Mouse (Mus musculus) mature B cell (primary cell): ENCODE measurements around the gene Gm45234.

Experiments used
- in situ Hi-C: fragments of 300-500 bp; cut with MboI; formaldehyde crosslinking; loops from 2 replicates; pipeline ENCODE4 v1.14.3; 2019

The Gm45234 gene

DNA sequence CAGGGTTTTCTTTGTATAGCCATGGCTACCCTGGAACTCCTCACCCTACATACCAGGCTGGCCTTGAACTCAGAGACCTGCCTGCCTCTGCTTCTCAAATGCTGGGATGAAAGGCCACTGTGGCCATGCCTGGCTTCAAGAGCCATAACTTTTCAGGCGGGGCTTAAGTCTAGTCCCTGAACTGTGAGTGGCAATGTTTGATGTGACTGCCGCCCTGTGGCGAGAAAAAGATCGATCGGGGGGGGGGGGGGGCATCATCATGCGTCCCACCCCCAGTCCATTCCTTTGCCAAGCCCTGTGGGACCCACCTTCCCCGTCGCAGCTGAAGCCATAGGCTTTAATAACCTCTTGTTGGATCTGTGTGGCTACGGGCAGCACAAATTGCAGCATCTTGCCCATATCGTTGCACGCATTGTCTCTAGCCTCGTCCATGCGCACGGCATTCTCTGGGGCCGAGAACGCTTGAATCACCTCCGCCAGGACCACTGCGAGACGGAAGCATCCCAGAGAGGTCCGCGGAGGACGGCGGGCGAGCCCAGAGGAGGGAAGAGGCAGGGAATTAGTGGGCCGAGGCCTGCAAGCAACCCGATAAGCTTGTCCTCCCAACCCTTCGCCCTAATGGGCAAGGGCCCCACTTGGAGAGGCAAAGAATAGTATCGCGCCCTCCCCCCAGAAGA lies 15.5 kb downstream of the Gm45234 start:
- in situ Hi-C loops: no loop called here

DNA sequence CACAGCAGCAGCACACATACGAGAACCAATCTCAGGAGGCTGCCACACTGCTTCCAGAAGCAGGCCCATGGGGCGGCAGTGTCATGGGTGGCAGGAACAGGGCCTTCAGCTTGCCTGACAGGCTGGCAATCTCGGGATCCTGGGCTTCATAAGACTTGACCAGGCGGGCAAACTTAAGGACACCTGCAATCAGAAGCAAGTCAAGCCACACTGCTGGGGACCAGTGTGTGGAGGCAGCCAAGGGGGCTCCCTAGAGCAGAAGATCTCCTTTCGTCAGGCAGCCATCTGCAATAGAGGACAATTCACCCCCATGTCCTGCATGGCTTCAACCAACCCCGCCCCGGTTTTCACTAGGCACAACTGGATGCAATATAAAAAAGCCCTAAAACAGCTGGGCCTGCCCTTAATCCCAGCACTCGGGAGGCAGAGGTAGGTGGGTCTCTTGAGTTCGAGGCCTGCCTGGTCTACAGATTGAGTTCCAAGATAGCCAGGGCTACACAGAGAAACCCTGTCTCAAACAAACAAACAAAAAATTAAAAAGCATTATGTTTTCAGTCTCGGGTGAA lies 16.5 kb downstream of the Gm45234 start:
- in situ Hi-C loops: no loop called here

DNA sequence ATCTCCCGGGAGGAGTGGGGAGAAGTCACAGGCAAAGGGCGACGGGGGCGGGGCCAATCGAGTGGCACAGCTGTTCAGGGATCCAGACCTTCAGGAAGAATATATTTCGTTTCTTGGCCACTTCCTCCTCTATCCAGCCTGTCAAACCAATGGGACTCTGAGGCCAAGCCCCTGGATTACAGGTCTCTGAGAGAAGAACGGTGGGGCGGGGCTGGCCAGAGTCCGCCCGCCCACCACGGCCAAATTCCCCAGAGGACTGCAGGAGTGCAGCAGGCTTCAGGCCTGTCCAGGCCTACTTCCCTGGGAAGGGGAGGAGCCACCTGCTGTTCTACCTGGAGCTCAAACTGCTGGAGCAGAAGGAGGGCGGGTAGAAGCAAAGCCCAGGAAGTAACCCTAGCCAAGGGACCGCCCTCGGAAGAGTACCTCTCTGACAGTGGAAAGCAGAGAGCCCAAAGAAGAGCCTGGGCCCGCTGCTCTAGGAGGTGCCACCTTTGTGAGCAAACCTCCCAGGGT lies 17.3 kb downstream of the Gm45234 start, which contains the start of gene Ptpn6:
Gene Ptpn6, minus strand, starts transcription at position 204 of the 513 bp plus-strand sequence.
- in situ Hi-C loops: no loop called here

DNA sequence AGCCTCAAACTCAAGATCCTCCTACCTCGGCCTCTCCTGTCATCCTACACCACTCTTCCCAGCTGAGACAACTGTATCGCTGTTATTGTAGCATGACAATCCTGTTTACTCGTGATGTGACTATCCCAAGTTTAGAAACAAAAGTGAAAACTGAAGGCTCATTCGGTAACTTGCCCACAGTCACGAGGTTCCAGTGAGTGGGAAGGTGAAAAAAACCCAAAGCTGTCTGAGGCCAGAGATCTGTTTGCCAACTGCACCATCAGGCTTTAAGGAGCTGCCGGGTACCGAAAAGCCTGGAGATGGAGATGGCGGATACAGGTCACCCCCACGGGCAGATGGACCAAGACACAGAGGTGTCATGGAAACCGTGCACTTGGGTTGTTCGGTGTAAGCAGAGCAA lies 18.8 kb downstream of the Gm45234 start:
- in situ Hi-C loops: no loop called here

DNA sequence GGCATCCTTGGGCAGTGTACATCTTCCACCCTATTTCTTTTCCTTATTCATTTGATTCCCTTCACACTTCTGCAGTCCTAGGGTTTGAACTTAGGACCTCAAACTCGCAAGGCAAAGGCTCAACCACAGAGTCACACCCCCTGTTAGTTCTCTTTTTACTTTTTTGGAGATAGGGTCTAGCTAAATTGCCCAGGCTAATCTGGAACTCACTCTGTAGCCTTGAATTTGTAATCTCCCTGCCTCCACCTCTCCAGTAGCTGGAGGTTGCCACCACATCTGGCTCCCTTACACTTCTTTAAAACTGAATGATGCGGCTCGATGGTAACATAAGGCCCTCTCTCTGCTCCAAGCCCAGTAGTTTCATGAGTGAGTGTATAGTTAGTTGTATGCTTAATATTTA lies 21.4 kb downstream of the Gm45234 start:
- in situ Hi-C loops: no loop called here

DNA sequence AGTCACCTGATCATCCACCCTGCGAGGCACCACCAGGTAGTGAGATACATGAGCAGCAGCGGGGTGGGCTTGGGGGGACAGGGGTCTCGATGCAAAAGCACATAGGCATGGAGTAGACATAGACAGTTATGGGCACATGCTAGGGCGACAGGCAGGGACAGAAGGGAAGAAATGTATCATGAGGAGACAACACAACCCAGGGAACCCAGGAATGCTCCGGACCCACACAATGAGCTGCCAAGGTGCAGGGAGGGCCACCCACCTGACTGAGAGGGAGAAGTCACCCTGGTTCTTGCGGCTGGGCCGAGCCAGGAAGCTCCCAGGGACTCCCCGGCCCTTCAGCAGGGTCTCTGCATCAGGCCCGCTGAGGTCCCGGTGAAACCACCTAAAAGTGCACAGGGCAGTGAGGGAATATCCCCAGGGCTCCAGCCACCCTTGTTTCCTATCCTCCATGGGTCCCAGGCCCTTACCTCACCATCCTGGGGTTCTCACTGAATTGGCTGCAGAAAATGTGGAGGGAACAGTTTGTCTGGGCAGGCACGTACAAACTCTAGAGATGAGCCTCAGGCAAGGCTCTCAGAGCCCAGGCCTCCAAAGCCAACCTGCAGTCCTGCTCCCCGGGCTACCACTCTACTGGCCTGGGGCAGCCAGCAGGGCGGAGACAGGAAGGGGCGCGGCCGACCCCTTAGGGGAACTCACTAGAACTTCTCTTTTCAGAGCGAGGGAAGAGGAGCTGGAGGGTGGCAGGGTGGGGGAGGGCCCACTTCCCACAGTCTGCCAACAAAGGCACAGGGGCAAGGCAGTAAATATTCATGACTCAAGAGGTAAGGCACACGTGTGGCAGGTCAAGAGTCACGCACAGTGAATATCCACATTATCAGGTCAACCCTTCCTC lies 23.1 kb downstream of the Gm45234 start:
- in situ Hi-C loops: no loop called here

DNA sequence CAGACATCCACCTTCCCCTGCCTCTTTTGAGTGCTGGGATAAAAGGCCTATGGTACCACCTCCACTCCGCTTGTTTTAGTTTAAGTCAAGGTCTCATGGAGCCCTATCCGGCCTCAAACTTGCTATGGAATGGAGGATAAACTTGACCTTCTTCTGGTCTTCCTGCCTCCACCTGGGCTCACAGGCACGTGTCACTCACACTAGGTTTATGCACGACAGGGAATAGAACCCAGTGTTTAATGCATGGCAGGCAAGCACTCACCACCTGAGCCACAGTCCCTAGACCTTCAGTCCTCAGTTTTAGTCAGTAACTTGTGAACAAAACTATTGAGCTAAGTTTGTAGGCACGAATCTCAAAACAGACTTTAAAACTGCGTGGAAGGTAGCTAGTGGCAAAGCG lies 24.8 kb downstream of the Gm45234 start:
- in situ Hi-C loops: no loop called here

DNA sequence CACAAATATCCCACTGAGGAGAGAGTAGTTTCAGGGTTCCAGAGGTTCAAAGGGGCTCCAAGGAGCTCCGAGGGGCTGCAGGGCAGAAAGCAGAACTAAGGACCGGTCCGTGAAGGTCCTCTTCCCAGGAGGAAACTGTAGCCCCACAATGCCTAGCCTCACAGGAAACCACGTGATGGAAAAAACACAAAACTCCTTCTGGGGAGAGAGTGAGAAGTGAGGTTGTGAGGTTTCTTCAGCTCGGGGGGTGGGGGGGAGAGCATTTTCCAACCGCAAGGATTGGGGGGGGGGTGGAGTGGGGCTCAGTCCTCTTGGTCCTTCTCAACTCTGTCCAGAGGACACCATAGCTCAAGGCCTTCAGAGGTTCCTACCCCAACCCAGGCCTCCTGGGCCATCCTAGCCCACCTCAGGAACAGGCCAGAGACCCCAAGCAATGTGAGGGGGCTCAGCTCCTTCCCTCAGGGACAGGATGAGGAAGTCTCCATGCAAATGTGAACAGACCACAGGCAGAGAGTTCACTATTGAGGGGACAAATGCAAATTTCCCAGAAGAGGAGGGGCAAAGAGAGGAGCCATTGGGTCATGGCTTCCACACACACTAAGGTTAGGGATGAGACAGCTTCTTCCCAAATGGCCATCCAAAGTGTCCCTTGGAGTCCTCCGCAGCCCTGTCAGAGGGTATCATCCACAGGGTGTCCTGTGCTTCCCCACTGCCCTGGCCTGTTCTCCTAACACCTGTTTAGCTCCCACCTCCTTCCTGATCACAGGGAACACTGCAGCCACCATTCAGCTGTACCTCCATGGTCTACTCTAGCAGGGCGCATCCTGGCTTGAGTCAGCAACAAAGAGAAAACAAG lies 25.7 kb downstream of the Gm45234 start:
- in situ Hi-C loops: no loop called here

DNA sequence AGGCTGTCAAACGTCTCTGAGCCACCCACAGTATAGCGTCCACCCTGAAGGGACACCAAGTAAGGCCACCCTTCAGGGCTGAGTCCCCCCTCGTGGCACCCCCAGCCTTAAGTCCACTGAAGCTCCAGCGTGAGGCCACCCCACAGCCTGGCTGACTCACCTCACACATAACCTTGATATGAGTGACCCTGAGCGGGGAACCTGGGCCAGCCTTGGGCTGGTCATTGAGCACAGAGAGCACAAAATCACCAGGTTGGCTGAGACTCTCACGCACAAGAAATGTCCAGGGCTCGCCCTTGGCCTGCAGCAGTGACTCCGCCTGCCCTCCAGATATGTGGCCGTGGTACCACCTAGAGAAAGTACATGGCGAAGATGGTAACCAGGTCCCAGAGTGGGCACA lies 27.2 kb downstream of the Gm45234 start:
- in situ Hi-C loops: no loop called here

DNA sequence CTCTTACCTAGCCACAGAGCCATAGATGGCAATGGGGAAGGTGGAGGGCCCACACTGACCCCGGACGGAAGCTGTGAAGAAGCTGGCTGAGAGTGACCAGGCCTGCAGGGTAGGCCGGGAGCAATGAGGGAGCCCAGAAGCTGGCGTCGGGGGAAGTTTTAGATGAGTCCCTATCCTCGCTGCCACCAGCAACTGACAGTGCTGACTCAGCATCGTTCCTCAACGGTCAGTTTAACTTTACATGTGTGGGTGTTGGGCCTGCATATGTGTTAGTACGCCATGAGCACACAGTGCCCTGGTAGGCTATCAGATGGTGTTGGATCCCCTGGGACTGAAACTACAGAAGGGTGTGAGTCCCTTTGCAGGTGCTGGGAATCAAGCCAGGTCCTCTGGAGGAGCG lies 31.3 kb downstream of the Gm45234 start:
- in situ Hi-C loops: no loop called here

DNA sequence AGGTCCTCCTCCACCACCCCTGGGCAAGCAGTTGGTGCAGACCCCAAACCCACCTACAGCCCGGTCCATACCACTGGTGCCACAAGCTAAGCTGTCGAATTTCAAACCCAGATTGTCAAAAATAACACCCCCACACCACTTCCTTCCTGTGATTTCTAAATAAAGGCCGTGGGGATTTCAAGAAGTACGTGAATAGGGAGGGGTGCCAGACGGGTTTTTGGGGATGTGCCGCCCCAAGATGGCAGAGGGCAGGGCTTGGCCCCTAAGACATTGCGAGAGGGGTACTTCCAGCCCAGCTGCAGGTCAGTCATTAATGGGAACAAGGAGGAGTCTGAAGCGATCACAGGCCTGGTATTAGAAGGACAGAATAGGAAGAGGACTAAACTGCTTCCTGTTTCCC lies 32.3 kb downstream of the Gm45234 start:
- in situ Hi-C loops: no loop called here

DNA sequence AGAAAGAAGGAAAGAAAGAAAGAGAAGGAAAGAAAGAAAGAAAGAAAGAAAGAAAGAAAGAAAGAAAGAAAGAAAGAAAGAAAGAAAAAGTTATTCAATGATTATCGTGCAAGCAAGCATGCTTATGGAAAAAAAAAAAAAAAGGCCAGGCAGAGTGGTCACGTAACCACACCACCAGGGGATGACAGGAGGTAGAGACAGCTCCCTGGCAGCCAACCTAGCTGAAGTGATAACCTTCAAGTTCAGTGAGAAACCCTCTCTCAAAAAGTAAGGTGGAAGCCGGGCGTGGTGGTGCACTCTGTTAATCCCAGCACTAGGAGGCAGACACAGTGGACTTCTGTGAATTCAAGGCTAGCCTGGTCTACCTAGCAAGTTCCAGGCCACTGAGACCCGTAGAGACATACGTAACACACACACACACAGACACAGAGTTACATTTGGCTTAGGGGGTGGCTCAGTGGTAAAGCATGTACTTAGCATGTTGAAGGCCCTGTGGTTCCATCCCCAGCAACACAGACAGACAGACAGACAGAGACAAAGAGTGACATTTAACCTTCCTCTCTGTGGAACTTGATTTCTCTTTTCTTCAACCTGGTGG lies 32.8 kb downstream of the Gm45234 start:
- in situ Hi-C loops: no loop called here

DNA sequence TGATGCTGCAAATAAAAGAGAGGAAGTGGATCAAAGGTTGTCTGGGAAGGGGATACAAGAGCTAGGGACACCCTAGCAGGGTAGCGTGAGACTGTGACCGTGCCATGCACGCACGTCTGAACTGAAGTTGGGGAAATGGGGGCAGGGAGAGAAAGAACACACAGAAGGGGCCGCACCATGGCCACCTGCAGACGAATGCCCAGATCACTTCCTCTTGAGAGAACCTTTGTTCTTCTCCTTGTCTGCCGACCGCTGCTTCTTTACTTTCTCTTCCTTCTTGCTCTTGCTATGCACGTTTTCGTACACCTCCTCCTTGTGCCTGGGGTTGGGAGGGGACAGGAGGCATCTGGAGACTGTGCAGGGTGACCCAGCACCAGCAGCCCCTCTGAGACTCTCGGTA lies 34.9 kb downstream of the Gm45234 start:
- in situ Hi-C loops: no loop called here

DNA sequence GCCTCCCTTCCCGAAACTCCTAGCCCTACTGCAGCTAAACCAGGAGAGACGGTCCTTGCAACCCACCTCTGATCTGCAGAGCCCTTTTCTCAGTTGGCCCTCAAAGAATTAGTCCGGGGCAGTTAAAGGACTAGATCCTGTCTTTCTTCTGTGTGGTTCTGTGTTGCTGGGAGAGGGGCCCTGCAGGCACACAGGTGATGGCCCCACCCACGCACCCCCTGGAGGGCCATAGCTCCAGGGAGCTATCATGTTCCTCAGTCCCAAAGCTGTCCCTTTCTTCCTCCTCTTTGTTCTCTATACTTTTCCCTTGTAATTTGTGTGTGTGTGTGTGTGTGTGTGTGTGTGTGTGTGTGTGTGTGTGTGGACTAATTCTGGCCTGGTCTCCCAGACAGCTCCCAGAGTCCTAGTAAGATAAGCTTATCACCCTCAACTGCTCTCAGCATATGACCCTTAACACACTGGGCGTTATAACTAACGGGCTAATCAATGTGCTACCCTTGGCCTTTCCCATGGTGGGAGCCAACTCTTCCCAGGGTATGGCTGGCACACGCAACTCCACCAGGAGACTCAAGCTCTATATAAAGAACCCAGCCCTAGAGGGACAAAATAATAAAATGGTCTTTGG lies 36.4 kb downstream of the Gm45234 start:
- in situ Hi-C loops: loop anchor here (10.0 kb wide), 1 partner anchor 315 kb away; the partner anchor contains the start of gene Ing4

DNA sequence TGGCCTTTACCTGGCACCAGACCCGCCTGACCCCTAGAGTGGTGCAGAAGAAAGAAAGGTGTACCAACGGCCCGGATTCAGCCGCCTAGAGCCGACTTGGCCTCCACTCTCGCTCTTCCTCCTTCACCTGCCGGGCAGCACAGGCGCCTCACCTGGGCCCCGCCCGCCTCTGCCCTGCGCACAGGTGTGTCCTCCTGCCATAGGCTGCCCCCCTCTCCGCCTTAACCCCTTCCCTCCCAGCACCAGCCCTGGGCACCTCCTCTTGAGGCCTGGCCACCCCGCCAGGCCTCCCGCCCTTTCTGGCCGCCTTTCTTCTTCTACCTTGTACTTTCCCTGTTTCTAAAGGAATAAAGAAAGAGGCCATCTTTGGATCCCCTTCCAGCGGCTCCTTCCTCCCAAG lies 37.1 kb downstream of the Gm45234 start:
- in situ Hi-C loops: loop anchor here (10.0 kb wide), 1 partner anchor 316 kb away; the partner anchor contains the start of gene Ing4

DNA sequence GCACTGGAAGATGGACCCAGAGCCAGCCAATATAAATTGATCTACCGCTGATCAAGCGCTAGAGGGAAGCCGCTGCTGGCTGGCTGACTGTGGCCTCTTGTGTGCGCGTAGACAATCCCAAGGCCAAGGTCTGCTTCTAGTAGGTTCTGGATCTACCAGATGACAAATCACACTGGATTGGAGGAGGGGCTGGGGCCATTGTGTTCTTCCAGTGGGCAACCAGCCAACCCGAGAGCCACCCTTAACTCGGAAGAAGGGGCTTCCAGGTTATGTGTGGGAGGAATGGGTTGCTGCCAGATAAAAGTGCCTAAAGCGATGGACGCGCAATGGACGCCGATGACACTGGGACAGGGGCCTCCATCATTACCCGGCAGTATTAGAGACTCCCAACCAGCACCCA lies 37.9 kb downstream of the Gm45234 start:
- in situ Hi-C loops: loop anchor here (10.0 kb wide), 1 partner anchor 317 kb away; the partner anchor contains the start of gene Ing4

DNA sequence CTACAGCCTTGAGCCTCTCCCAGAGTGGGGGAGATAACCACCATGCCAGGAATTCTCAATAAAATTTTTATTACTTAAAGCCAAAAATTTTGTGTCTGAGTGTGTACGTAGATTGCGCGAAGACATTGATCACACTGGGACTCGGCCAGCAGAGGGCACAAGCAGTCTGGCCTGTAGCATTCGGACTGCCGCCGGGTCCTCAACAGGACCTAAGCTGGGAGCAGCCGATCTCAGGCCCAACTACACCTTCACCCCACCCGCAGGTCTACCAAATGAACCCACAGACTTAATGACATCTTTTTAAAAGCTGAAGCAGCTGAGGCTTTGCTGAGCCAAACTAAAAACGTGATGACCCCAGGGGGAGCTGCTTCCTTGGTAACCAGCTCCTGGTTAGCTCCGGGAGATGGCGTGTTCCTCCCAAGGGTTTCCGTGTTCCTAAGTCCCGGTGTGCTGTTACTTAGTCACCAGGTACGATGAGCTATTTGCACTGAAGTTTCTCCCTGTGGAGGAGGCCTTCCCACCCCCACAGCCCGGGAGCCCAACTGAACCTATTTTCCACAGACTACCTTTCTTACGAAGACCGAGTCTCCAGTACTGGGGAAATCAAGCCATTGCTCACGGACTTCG lies 38.8 kb downstream of the Gm45234 start:
- in situ Hi-C loops: loop anchor here (10.0 kb wide), 1 partner anchor 318 kb away; the partner anchor contains the start of gene Ing4

DNA sequence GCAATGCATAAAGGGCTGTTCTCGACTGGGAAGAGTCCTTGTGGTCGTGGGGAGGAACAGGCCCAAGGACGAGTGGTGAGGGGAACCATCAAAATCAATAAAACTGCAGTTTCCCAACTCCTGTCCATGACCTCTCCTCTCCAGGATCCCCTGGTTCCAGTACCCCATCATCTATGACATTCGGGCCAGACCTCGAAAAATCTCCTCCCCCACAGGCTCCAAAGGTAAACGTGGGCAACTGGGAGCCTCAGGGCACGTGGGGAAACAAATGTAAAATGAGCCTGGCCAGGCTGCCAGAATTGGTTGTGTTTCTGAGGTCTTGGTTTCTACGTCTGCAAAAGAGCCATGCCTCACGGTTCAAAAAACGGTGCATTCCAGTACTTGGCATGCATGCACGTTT lies 42.9 kb downstream of the Gm45234 start:
- in situ Hi-C loops: loop anchor here (10.0 kb wide), 1 partner anchor 322 kb away; the partner anchor contains the start of gene Ing4

DNA sequence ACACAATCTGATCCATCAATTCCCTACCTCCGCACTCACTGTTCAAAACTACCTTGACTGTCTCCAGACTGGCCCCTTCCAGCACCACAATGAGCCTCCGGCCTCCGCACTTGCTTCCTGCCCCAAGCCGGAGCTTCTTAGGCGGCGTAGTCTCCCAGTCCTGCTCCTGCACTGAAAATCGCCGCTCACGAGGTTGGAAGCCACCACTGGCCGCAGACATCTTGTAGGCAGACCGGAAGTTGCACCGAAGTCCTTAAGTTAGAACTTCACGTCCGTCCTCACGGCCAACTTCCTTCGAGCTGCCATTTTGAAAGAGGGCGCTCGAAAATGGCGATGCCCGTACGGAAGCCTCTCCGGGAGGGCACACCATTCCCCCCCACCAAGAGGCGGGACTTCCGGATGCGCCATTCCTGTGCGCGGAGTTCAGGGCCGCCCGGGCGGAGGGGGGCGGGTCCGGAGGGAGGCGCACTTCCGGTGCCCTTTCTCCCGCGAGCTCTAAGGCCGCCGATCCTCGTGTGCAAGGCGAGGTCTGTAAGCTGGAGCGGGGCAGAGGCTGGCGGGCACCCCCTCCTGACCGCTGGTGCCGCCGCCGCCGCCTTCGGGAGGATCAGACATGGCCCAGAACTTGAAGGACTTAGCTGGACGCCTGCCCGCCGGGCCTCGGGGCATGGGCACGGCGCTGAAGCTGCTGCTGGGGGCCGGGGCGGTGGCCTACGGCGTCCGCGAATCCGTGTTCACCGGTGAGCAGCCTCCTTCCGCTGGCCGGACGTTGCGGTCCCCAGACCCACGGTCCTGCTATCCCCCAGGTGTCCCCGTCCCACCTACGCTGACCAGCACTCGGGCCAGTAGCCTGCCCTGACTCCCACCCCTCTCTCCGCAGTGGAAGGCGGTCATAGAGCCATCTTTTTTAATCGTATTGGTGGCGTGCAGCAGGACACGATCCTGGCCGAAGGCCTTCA lies 43.7 kb downstream of the Gm45234 start, which contains the start of the genes Emg1 and Phb2:
Gene Emg1, minus strand, starts transcription at position 355 of the 959 bp plus-strand sequence.
Gene Phb2, plus strand, starts transcription at position 513 of the 959 bp plus-strand sequence.
- in situ Hi-C loops: loop anchor here (10.0 kb wide), 1 partner anchor 323 kb away; the partner anchor contains the start of gene Ing4
